Mouse (Mus musculus): ENCODE data around the gene Ankrd65.
"Not testable (repeated sequence)": the region's sequence is repeated elsewhere in the genome, so short reads cannot be mapped to it uniquely, and the experiment has no call there.

The Ankrd65 gene

GRCm38 (mm10) chr4:155790021-155790489 is at the start of gene Ankrd65:
Gene Ankrd65 (plus strand): TSS chr4:155790439.
- no peak for DNase-seq (ENCODE audit: low spot score)

- DNase-seq (ENCODE audit: low spot score): not testable (repeated sequence)
These were observed 49.6 kb upstream of the Ankrd65 start for GRCm38 (mm10) chr4:155740681-155741080.

GRCm38 (mm10) chr4:155742684-155743083 is 47.6 kb upstream of the Ankrd65 start:
- DNase-seq (ENCODE audit: low spot score): no peak

DNA sequence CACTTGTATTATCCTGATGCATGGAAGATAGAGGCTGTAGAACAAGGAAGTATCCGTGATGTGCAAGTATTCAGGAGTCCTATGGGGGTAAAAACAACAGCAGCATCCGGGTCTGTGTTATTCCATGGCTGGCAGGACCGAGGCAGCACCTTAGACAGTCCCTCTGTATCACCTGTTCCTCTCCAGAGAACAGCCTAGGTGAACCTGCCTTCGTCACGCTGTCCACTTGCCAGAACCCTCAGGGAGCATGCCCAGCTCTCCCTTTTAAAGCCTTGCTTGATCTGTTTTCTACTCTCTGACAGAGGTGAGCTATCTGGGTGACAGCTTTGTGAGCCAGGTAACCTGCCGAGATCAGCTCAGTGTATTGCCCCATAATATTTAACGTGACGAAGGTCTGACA is 45.8 kb upstream of the Ankrd65 start:
- DNase-seq (ENCODE audit: low spot score): no peak

GRCm38 (mm10) chr4:155745136-155745535 is 45.1 kb upstream of the Ankrd65 start:
- DNase-seq (ENCODE audit: low spot score): no peak

- DNase-seq (ENCODE audit: low spot score): no peak
These were observed 44.1 kb upstream of the Ankrd65 start for GRCm38 (mm10) chr4:155746036-155746548.

DNA sequence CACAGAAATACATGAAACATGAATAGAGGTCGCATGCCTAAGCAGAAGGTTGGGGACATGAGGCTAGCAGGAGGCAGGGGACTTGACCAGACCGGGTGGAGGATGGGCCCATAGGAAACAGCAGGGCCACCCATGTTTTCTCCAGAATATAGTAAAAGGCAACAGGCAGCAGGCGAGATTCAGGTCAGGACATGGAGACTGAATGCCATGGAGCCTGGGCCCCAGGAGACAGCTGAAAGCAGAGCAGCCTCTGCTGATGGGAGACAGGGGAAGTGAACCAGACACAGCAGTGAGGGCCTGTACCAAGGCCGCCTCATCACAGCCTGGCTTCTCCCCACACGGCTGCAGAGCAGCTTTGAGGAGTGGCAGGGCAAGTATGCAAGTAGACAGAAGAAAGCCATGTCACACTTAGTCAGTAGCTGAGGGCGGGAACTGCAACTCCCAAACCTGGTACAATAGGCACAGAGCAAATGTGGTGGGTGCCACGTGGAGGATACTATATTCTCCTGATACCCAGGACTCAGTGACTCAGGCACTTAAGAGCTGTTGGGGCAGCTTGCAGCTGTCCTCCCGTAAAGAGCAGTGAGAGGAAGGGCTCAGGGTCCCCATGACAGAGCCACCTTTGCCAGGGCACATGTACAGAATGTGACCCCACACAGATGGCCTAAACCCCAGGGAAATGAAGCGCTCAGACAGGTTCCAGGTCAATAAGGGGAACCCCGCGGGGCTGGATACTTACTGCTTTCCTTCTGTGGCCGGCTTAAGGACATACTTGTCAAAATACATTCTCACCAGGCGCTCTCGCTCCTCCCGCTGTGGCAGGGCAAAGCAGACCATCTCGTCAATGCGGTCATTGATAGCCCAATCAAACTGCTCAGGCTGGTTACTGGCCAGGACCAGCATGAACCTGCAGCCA is 43.4 kb upstream of the Ankrd65 start:
- no peak for DNase-seq (ENCODE audit: low spot score)

- no peak for DNase-seq (ENCODE audit: low spot score)
These were observed 33.2 kb upstream of the Ankrd65 start for GRCm38 (mm10) chr4:155757011-155757410.

DNA sequence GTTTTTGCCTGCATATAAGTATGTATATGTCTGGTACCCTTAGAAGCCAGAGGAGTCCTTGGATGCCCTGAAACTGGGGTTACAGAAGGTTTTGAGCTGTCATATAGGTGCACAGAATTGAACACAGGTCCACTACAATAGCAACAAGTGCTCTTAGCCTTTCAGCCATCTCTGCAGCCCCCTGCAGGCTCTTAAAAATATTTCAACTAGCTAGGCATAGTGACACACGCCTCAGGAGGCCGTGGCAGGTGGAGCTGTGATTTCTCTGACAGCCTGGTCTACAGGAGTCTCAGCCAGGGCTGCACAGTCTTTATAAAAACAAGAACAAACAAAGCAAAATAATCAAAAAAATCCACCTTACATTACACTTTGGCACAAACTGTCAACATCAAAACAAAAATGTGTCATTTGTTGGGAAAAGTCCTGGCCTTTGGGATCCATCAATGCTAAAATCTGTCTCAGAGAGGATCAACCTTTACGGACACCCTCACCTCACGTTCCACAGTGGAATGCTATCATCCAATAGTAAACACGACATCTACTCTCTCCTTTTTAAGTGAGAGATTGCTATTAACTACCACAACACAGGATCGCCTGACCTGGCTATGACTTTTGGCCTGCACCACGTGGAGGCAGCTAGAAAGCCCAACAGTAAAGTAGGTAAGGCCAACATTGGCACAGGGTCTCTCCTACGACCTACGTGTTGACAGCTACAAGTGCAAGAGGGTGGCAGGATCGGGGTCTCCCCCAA is 30.2 kb upstream of the Ankrd65 start:
- DNase-seq (ENCODE audit: low spot score): no peak

- DNase-seq (ENCODE audit: low spot score): peak; percentile 96
These were observed 29.5 kb upstream of the Ankrd65 start, which contains the start of gene Atad3a for GRCm38 (mm10) chr4:155760613-155761355. Gene Atad3a (minus strand): TSS chr4:155761093.

- no peak for DNase-seq (ENCODE audit: low spot score)
These were observed 28.7 kb upstream of the Ankrd65 start for GRCm38 (mm10) chr4:155761356-155762099.

- no peak for DNase-seq (ENCODE audit: low spot score)
These were observed 27.9 kb upstream of the Ankrd65 start for GRCm38 (mm10) chr4:155762357-155762756.

- DNase-seq (ENCODE audit: low spot score): no peak
These were observed 20.8 kb upstream of the Ankrd65 start for GRCm38 (mm10) chr4:155769496-155769879.

DNA sequence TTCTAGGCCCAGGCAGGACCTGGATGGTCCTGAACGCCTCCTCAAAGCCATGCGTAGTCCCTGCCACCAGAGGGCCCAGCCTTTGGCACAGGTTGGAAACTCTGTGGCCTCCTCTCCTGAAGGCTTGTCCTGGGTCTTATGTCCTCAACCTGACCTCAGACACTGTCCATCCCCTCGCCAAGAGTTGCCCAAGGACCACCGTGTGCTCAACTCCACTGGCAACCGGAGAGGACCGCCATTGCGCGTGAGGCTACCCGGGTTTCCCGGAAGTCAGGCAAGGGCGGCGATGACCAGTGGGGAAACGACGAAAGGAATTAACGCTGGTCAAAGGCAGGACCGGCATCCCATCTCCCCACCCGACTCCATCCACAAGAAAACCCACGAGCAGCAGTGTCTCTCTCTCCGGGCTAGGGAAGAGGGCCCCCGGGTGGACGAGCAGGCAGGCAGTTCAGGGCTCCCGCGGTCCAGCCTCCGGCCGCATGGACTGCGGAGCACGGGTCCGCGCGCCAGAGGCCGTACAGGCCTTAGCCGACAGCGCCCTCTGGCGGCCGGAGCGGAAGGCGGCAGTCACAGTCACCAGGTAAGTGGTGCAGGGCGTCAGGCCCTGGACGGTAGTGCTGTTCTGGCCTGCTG is 20.2 kb upstream of the Ankrd65 start:
- peak; percentile 94 for DNase-seq (ENCODE audit: low spot score)

- no peak for DNase-seq (ENCODE audit: low spot score)
These were observed 19.6 kb upstream of the Ankrd65 start for GRCm38 (mm10) chr4:155770626-155771025.

- DNase-seq (ENCODE audit: low spot score): no peak
These were observed 18.5 kb upstream of the Ankrd65 start for GRCm38 (mm10) chr4:155771706-155772105.

DNA sequence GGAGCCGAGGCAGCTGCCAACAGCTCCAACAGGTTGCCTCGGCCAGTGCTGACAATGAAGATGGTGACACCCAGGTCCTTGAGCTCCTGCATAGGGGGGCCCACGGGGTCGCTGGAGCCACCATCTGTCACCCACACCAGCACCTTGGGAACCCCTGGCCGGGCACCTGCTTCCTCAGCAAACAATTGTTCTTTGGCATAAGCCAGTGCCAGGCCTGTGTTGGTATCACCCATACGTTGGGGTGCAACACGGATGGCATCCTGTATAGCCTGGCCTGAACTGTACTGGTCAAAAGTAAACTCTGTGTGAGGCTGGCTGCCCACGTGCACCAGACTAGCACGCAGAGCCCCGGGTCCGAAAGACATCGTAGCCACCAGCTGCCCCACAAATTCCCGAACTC is 17.5 kb upstream of the Ankrd65 start:
- no peak for DNase-seq (ENCODE audit: low spot score)

DNA sequence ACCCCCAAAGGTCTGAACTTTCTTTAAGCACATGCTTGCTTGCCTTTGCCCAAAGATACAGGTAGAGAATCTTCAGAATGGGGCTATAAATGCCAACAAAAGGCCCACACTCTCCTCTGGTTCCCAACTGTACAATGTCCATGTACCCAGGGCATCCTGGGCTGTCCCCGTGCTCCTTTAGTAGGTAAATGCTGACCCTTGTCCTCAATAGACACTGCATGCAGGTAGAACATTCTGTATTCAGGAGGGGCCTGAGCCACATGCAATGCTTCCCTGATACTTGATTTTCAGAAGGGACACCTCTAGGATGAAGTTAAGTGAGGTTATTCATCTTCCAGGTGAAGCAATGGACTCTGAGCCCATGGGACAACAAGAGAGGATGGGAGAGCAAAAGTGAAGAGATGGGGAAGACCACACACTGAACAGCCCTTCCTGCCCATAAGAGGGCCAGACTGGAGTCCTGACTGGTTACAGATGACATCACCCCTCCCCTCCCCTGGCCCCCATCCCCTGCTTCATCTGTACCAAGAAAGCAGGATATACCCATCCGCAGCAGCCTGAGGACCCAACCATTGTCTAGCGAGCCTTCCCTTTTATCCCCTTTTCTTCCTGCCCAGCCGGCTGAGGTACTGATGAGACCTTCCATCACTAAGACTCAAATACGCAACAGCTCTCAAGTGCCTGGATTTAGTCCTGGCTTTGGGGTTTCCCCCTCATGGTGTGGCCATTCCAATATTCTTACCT is 16.7 kb upstream of the Ankrd65 start:
- DNase-seq (ENCODE audit: low spot score): no peak

DNA sequence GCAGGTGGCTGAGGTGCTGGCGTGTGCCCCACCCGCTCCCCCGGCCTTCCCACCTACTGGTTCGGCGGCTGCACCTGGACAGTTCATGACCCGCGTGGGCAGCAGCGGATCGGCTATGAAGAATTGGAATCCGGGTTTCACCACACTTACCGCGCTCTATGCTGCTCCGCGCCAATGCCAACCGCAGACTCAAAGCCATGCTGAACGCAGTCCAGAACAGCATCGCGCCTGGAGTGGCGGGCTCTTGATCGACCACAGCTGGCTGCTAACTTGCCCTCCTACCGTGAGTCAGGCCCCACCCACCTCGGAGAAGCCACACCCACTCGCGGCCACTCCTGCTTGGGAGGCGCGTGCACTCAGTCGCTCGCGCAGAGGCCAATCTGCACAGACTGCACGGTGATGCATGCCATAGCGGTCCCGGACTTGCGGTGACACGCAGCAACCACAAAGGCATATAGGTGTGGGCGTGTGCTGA is 15.9 kb upstream of the Ankrd65 start, which contains the start of gene Vwa1:
Gene Vwa1, minus strand, starts transcription at position 419 of the 475 bp plus-strand sequence.
- peak; percentile 80 for DNase-seq (ENCODE audit: low spot score)
